Mouse (Mus musculus) embryonic facial prominence, embryonic 12.5 days (tissue): ENCODE data around the gene Tatdn2. TPM values are rescaled to one million over a fixed set of nuclear protein-coding genes. Genes with fewer than 3 reads are reported as not detected.

ENCODE experiments used
- ATAC-seq: fragments of 200-750 bp; cut with Nextera tagmentation; 2 replicates; pipeline ENCODE4 v1.8.0; 2017; ENCODE audit not compliant: insufficient number of reproducible peaks, insufficient read depth, low FRiP score, low TSS enrichment
- H3K27ac ChIP-seq: fragments of 300-500 bp; sonication (generic); 2 replicates; pipeline ENCODE4 v1.5.1; 2016; ENCODE audit warnings: mild to moderate bottlenecking
- H3K27me3 ChIP-seq: fragments of 300-500 bp; sonication (generic); 2 replicates; pipeline ENCODE4 v1.6.1; 2016; ENCODE audit warnings: mild to moderate bottlenecking, moderate library complexity
- H3K36me3 ChIP-seq: fragments of 300-500 bp; sonication (generic); 2 replicates; pipeline ENCODE4 v1.6.1; 2016; ENCODE audit warnings: mild to moderate bottlenecking
- H3K4me1 ChIP-seq: fragments of 300-500 bp; sonication (generic); 2 replicates; pipeline ENCODE4 v1.6.1; 2016
- H3K4me2 ChIP-seq: fragments of 300-500 bp; sonication (generic); replicated peaks from 2 replicates; pipeline ENCODE4 v1.6.1; 2016; ENCODE audit warnings: mild to moderate bottlenecking, moderate library complexity
- H3K4me3 ChIP-seq: fragments of 300-500 bp; sonication (generic); 2 replicates; pipeline ENCODE4 v1.5.1; 2016; ENCODE audit warnings: mild to moderate bottlenecking
- H3K9ac ChIP-seq: fragments of 300-500 bp; sonication (generic); 2 replicates; pipeline ENCODE4 v1.6.1; 2016; ENCODE audit warnings: mild to moderate bottlenecking, moderate library complexity
- H3K9me3 ChIP-seq: fragments of 300-500 bp; sonication (generic); 2 replicates; pipeline ENCODE4 v1.6.1; 2016; ENCODE audit warnings: mild to moderate bottlenecking, moderate library complexity
- WGBS: fragments of 180-500 bp; shearing (Covaris S2); methylation state at CpG from one replicate; pipeline ENCODE4 v1.1.7; 2016; 5-methylcytosine and 5-hydroxymethylcytosine counted together
- polyA plus RNA-seq: library from polyadenylated mRNA; unstranded; fragments of >200 nt; fragmentation: Nextera tagmentation; extraction: Ambion mirVana; gene quantifications from 2 replicates; pipeline ENCODE4 v1.2.1, GENCODE M21; 2016

Gene Tatdn2
- polyA plus RNA-seq, result 0.61 and 0.95 TPM in 2 replicates

DNA sequence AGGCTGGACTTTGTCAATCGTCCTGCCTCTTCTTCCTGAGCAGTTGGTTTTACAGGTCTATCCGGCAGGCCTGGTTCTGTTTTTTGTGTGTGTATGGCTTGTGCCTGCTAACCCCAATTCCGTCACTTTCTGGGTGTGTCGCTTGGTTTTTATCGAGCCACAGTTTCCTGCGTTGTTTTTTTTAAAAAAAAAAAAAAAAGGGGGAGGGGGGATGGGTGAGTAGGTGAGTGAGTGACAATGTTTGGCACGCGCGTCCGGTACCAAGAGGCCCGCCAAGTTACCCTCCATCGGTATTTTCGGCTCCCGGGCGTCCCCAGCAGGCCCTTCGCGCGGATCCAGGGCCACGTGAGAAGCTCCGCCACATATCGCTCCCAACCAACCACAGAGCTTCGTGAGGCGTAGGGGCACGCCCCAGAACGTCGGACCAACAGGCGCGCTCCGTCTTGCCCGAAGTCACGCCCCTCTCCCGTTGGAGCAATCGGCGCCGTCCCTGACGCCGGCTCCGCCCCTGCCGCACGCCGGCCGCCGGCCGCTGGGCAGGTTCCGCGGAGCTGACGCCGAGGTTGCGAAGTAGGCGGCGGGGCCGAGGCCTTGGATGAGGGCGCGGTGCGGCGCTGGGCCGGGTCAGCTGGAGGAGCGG, at the start of gene Tatdn2:
Gene Tatdn2 (plus strand): TSS at position 469 of the 640 bp plus-strand sequence.
- peak within 1 kb of the TSS; percentile 82 for H3K27ac ChIP-seq
- ATAC-seq, result peak; percentile 99
- peak within 1 kb of the TSS; percentile 86 for H3K4me2 ChIP-seq
- peak within 1 kb of the TSS; percentile 82 for H3K9ac ChIP-seq
- no peaks in the 10 kb centered on the region for H3K9me3 ChIP-seq
- peaks cover 23% of the 10 kb centered on the region for H3K36me3 ChIP-seq
- H3K4me1 ChIP-seq, result peaks cover 13% of the 10 kb centered on the region
- WGBS, result under 1% methylated on average over 58 of the region's 58 CpGs
- no peaks in the 10 kb centered on the region for H3K27me3 ChIP-seq
- H3K4me3 ChIP-seq, result peak within 1 kb of the TSS; percentile 86

DNA sequence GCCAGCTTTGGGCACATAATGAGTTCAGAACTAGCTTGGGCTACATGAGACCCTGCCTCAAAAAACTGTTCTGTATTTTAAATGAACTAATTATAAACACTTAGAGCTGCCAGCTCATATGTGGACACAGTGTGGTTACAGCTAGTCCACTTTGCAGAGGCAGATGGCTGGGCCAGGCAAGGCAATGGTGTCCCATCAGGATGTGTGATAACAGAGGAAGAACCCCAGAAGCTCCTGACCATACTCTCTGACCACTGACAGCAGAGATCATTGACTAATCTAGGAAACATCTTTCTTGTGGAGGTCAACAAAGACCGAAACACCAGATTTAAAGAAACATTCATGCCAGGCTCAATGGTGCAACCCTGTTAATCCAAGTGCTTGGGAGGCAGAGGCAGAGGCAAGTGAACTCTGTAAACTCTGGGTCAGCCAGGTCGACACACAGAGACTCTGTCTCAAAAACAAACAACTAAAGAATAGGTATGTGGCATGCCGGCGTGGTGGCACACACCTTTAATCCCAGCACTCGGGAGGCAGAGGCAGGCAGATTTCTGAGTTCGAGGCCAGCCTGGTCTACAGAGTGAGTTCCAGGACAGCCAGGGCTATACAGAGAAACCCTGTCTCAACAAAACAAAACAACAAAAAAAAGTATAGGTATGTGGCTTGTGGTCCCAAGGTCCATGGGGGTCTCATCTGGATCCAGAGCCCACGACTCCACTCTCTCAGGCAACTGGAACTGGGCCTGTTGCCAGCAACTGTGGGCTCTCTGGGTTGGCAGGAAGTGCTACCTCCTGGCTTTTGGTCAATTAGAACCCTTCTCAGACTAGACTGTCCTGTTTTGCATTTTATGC, 47.3 kb upstream of the Tatdn2 start:
- H3K4me3 ChIP-seq, result no peak overlapping the region
- no peaks in the 10 kb centered on the region for H3K36me3 ChIP-seq
- H3K4me2 ChIP-seq, result no peak overlapping the region
- ATAC-seq, result no peak
- H3K9ac ChIP-seq, result no peak overlapping the region
- H3K27ac ChIP-seq, result no peak overlapping the region
- 81% methylated on average over 7 of the region's 7 CpGs for WGBS
- no peaks in the 10 kb centered on the region for H3K9me3 ChIP-seq
- no peaks in the 10 kb centered on the region for H3K4me1 ChIP-seq
- H3K27me3 ChIP-seq, result no peaks in the 10 kb centered on the region

DNA sequence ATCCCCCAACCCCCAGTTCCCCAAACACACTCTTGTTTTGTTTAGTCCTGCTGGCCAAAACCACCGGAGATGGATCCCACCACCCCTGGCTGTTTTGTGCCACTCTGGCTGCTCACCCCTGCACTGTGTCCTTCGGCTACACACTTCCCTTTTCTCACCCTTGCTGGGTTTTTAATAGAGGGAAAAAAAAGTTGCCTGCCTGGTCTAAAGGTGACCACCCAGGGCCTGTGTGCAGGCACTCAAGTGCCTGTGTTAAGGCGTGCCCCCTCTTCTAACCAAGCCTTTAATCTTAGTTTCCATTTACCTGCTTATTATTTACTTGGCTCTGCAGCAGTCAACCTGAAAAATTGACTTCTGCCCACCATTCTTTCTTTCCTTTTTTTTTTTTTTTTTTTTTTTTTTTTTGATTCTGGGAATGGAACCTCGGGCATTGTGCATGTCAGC, 46.6 kb upstream of the Tatdn2 start:
- no peak for ATAC-seq
- 74% methylated on average over 4 of the region's 4 CpGs for WGBS
- H3K4me2 ChIP-seq, result no peak overlapping the region
- H3K9me3 ChIP-seq, result no peaks in the 10 kb centered on the region
- no peaks in the 10 kb centered on the region for H3K27me3 ChIP-seq
- no peak overlapping the region for H3K4me3 ChIP-seq
- no peak overlapping the region for H3K27ac ChIP-seq
- no peak overlapping the region for H3K9ac ChIP-seq
- H3K4me1 ChIP-seq, result no peaks in the 10 kb centered on the region
- H3K36me3 ChIP-seq, result no peaks in the 10 kb centered on the region

DNA sequence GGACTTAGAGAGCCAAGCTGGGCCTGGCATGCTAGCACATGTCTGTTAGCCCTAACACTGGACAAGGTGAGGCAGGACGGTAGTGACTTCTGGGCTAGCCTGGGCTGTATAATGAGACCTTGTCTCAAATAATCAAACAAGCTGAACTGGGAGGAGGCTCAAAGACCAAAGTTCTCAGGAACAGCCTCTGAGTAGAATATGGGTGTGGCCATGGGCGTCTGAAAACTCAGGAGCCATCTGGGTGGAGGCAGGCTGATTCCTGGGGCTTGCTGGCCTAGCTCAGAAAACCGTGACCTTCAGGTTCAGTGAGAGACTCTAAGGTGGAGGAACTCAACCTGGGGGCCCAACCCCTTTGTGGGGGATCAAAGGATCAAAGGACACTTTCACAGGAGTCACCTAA, 45.2 kb upstream of the Tatdn2 start:
- H3K27ac ChIP-seq, result no peak overlapping the region
- no peak overlapping the region for H3K4me2 ChIP-seq
- H3K27me3 ChIP-seq, result no peaks in the 10 kb centered on the region
- no peak overlapping the region for H3K9ac ChIP-seq
- no peaks in the 10 kb centered on the region for H3K4me1 ChIP-seq
- ATAC-seq, result no peak
- H3K36me3 ChIP-seq, result no peaks in the 10 kb centered on the region
- WGBS, result 67% methylated on average over 3 of the region's 3 CpGs
- H3K9me3 ChIP-seq, result no peaks in the 10 kb centered on the region
- H3K4me3 ChIP-seq, result no peak overlapping the region

DNA sequence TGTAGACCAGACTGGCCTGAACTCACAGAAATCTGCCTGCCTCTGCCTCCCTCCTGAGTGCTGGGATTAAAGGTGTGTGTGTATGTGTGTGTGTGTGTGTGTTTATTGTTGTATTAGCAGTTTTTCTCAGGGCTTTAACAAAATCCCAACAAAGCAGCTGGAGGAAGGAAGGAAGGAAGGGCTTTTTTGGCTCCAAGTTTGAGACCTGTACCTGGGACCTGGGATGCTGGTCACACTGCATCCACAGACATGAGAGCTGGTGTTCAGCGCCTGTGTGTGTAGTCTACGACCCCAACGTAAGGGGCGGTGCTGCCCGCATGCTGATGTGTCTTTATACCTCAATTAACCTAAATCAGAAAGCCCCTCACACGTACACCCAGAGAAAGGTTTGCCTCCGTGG, 43.3 kb upstream of the Tatdn2 start:
- Histone ChIP-seq H3K9ac (no peak overlapping the region), H3K9me3 (no peaks in the 10 kb centered on the region), H3K27me3 (no peaks in the 10 kb centered on the region), H3K36me3 (no peaks in the 10 kb centered on the region), H3K4me2 (no peak overlapping the region), H3K4me3 (no peak overlapping the region), H3K4me1 (no peaks in the 10 kb centered on the region), H3K27ac (no peak overlapping the region)
- 87% methylated on average over 7 of the region's 7 CpGs for WGBS
- ATAC-seq, result no peak

DNA sequence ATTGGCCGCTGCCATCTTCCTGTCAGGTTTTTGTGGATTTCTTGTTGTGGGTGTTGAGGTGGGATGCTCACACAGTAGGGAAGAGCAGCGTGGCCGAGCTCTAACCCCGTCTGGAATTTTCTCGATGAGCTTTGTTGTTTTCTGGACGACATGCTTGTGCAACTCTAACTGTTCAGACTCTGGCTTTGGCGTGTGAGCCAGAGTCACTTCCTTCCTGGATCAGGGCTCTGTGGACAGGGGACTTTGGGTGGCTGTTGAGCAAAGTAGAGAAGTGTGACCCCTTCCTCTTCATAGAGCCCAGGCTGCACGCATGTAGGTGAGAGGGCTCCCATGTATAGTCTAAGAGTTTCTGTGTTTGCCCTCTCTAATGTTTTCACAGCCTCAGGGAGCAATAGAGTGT, 42.7 kb upstream of the Tatdn2 start:
- H3K36me3 ChIP-seq, result no peaks in the 10 kb centered on the region
- no peak overlapping the region for H3K4me3 ChIP-seq
- no peak overlapping the region for H3K27ac ChIP-seq
- H3K27me3 ChIP-seq, result no peaks in the 10 kb centered on the region
- no peak overlapping the region for H3K4me2 ChIP-seq
- H3K9ac ChIP-seq, result no peak overlapping the region
- no peaks in the 10 kb centered on the region for H3K9me3 ChIP-seq
- H3K4me1 ChIP-seq, result no peaks in the 10 kb centered on the region
- ATAC-seq, result no peak
- 82% methylated on average over 8 of the region's 8 CpGs for WGBS

DNA sequence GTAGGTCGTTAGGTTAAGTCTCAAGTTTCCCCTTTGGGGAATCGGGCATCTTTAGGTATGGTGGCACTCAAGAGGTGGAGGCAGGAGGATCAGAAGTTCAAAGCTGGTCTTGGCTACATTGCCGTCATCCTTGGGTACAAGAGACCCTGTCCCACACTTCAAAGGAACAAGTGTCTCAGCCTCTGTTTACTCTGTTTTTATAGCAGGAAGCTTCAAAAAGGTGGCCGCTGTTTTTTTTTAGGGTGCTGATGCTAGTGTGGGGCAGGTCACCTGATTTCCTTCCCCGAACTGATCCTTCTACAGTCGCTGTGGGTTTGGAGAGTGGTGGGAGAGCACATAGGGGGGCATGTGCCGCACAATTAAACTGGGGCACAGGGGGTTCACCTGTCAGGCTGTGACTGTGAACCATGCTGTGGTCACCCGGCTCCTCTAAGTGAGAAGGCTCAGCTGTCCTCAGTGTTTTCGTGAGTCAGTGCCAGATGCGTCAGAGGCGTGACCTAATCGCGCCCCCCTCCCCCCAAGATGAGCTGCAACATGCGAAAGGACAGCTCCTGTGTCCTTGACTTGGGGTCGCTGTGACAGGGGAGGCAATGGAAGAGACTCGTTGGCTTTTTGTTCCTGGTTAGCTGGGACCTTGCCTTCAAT, 42.0 kb upstream of the Tatdn2 start:
- WGBS, result 75% methylated on average over 16 of the region's 16 CpGs

DNA sequence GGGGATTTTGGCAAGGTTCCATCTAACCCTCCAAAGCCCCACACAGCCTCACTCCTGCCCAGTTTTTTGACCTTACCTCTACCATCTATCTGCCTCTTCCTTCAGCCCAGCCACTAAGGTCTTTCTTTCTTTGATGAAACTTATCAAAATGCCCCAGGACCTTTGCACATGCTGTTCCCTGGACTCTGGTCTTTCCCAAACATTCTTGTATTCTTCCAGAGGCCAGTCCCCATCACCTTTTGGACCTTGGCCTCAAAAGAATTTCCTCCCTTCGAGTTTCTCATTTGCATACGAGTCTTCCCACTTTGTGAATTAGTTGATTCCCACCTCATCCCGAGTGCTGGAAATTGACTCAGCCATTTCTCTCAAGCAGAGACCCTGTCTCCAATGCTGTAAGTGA, 41.4 kb upstream of the Tatdn2 start:
- Histone ChIP-seq H3K4me3 (no peak overlapping the region), H3K9ac (no peak overlapping the region), H3K36me3 (no peaks in the 10 kb centered on the region), H3K27me3 (no peaks in the 10 kb centered on the region), H3K9me3 (no peaks in the 10 kb centered on the region), H3K4me2 (no peak overlapping the region), H3K4me1 (no peaks in the 10 kb centered on the region; the same call in 1 of the 2 replicates), H3K27ac (no peak overlapping the region)
- WGBS, result 88% methylated on average over 3 of the region's 3 CpGs
- no peak for ATAC-seq

More for the DNA sequence above, 42.0 kb upstream of the Tatdn2 start:
- H3K4me2 ChIP-seq, result no peak overlapping the region
- H3K27ac ChIP-seq, result no peak overlapping the region
- no peaks in the 10 kb centered on the region for H3K9me3 ChIP-seq
- no peaks in the 10 kb centered on the region for H3K36me3 ChIP-seq
- no peak overlapping the region for H3K4me3 ChIP-seq
- no peaks in the 10 kb centered on the region for H3K27me3 ChIP-seq
- no peak overlapping the region for H3K9ac ChIP-seq
- ATAC-seq, result no peak
- H3K4me1 ChIP-seq, result no peaks in the 10 kb centered on the region

DNA sequence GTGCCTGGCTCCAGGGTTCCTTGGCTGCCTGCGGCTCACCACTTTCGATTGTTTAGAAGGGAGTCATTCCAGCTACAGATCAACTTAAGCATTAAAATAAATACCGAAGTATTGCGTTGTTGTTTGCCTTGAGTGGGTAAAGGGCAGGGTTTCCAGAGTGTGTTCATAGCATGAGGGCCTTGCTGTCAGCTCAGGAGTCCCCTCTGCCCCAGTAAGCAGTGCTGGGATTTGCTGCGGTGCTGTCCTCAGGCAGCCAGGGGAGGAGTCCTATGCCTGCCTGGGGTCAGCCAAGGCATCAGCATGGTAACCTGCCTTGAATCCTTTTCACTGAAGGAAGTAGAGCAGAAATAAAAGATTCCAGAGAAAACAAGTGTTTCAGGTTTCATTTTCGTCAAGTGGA, 40.0 kb upstream of the Tatdn2 start:
- H3K9ac ChIP-seq, result no peak overlapping the region
- no peak for ATAC-seq
- H3K4me3 ChIP-seq, result no peak overlapping the region
- H3K27ac ChIP-seq, result no peak overlapping the region
- no peaks in the 10 kb centered on the region for H3K27me3 ChIP-seq
- WGBS, result 79% methylated on average over 6 of the region's 6 CpGs
- no peak overlapping the region for H3K4me2 ChIP-seq
- no peaks in the 10 kb centered on the region for H3K36me3 ChIP-seq
- H3K9me3 ChIP-seq, result no peaks in the 10 kb centered on the region
- H3K4me1 ChIP-seq, result peaks cover 11% of the 10 kb centered on the region

DNA sequence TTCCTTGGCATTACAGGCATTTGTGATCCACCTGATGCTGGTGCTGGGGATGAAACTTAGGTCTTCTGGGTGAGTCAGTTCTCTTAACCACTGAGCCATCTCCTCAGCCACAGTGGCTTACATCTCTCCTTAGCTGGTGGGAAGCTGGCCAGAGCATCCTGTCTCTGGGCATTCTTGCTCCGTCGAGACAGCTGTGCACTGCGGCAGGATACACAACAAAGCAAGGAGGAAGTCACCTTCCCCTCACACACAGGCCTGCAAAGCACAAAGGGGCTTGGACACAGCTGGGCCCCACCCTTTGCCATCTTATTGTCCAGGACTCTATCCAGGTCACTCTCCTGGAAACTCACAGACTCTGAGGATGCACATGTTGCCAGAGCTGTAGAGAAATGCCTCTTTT, 38.6 kb upstream of the Tatdn2 start:
- WGBS, result 59% methylated on average over 3 of the region's 3 CpGs
- no peaks in the 10 kb centered on the region for H3K9me3 ChIP-seq
- H3K27ac ChIP-seq, result no peak overlapping the region
- ATAC-seq, result no peak
- H3K36me3 ChIP-seq, result no peaks in the 10 kb centered on the region
- no peak overlapping the region for H3K9ac ChIP-seq
- H3K4me3 ChIP-seq, result no peak overlapping the region
- peaks cover 11% of the 10 kb centered on the region for H3K4me1 ChIP-seq
- H3K27me3 ChIP-seq, result no peaks in the 10 kb centered on the region
- H3K4me2 ChIP-seq, result no peak overlapping the region

DNA sequence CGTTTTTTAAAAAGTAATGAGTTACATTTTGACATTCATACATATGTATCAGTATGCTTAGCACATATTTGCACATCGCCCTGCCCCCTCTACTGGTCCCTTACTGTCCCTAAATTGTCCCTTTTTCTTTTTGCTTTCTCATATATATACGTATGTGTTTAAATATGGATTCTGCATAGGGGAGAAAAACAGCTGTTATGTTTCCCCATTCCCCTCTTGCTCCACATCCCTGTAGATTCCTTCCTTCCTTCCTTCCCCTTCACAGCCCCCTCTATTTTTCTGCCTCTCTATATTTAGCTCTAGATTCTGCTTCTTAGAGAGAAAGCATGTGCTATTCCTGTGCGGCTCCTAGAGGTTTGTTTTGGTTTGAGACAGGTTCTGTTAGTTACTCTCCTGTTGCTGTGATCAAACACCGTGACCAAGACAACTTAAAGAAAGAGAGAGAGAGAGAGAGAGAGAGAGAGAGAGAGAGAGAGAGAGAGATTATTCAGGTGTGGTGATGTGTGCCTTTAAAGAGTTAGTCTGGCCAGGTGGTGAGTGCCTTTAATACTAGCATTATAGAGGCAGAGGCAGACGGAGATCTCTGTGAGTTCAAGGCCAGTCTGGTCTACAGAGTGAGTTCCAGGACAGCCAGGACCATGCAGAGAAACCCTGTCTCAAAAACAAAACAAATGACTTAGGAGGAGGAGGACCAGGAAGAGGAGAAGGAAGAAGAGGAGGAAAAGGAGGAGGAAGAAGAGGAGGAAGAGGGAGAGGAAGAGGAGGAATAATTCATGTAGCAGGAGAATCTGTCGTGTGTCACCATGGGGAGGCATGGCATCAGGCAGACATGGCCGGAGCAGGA, 37.0 kb upstream of the Tatdn2 start:
- no peak for ATAC-seq
- H3K4me2 ChIP-seq, result no peak overlapping the region
- H3K27ac ChIP-seq, result no peak overlapping the region
- H3K4me1 ChIP-seq, result peaks cover 11% of the 10 kb centered on the region
- no peaks in the 10 kb centered on the region for H3K36me3 ChIP-seq
- H3K27me3 ChIP-seq, result no peaks in the 10 kb centered on the region
- 78% methylated on average over 8 of the region's 8 CpGs for WGBS
- no peak overlapping the region for H3K4me3 ChIP-seq
- H3K9ac ChIP-seq, result no peak overlapping the region
- H3K9me3 ChIP-seq, result no peaks in the 10 kb centered on the region
